In genomic region chr5:124506731-124507359, GRCm38 (mm10) we compare ENCODE assay signal across 11 mouse cellular contexts. TPM values are rescaled to one million over a fixed set of nuclear protein-coding genes. Genes with fewer than 3 reads are reported as not detected.
DNase-seq lines count a peak whose midpoint lies in the region; ATAC-seq and TF ChIP-seq lines count a peak whose summit lies in the region.
"Had no signal": no experiment of that assay in that cellular context is flagged by ENCODE, and none has a peak within 500 bp of the region (broad histone marks: within the 10 kb centered on the region; RNA-seq: fewer than 3 reads in every experiment).

No protein-coding gene starts in this region.

- POLR2A ChIA-PET in Patski (lab: Charles Lee), result interaction anchor here (1.1 to 1.8 kb wide), 6 partner anchors 11 to 28 kb away, joined by 3 to 5 read pairs (median 4); partner anchors contain the start of gene Rilpl1

- H3K27me3 ChIP-seq in kidney, embryonic 15.5 days, result no peaks in the 10 kb centered on the region
- H3K27me3 ChIP-seq in Patski, result no peaks in the 10 kb centered on the region
- no peaks in the 10 kb centered on the region for H3K27me3 ChIP-seq in hindbrain, embryonic 10.5 days (ENCODE audit: insufficient read depth, poor library complexity, severe bottlenecking)

- no peak for DNase-seq in kidney, adult 18-20 months
- peak; percentile 65 for DNase-seq in Patski (ENCODE audit: low read depth, low spot score)
- DNase-seq in cerebellum, adult 8-10 months, result no peak
- no peak for DNase-seq in hindbrain, embryonic 10.5 days (ENCODE audit: low spot score)
- no peak for DNase-seq in urinary bladder, adult 18-20 months (ENCODE audit: low spot score in 2 of 2)
- DNase-seq: midbrain, embryonic 14.5 days; thymus, postnatal 25 days had no signal

- in situ Hi-C loops in Patski (cut with MboI; ENCODE audit: low pct_unique_long_range_greater_than_20kb), result loop anchor here (25.0 kb wide), 1 partner anchor 1370 kb away; the partner anchor contains the start of genes Rhof and Setd1b

- no peak overlapping the region for H3K4me2 ChIP-seq in kidney, embryonic 15.5 days
- H3K4me2 ChIP-seq: hindbrain, embryonic 14.5 days had no signal

- peaks cover 51% of the 10 kb centered on the region for H3K36me3 ChIP-seq in kidney, embryonic 15.5 days
- peaks cover 95% of the 10 kb centered on the region for H3K36me3 ChIP-seq in hindbrain, embryonic 10.5 days

- H3K4me1 ChIP-seq in kidney, embryonic 15.5 days, result peaks cover 36% of the 10 kb centered on the region
- H3K4me1 ChIP-seq in hindbrain, embryonic 10.5 days (replicated peaks), result peaks cover 12% of the 10 kb centered on the region; the same call in 1 of the 2 replicates

- 0 out of 2 replicates have a peak overlapping the region, but pooled peaks have one; percentile 7 for H3K27ac ChIP-seq in kidney, embryonic 15.5 days
- H3K27ac ChIP-seq in hindbrain, embryonic 10.5 days, result no peak overlapping the region
- H3K27ac ChIP-seq: hindbrain, embryonic 14.5 days had no signal

- WGBS in kidney, embryonic 15.5 days, result 39% methylated on average over 10 of the region's 10 CpGs
- WGBS in hindbrain, embryonic 10.5 days, result 72% methylated on average over 10 of the region's 10 CpGs

- no peak overlapping the region for H3K9ac ChIP-seq in kidney, embryonic 15.5 days
- H3K9ac ChIP-seq: hindbrain, embryonic 14.5 days had no signal

- no peak for TF ChIP-seq CTCF in Patski (IDR thresholded peaks at IDR 0.05)

- ATAC-seq in kidney, embryonic 15.5 days (replicated peaks; ENCODE audit: low FRiP score), result peak; percentile 31; the same call in 1 of the 2 replicates
- peak; percentile 59 for ATAC-seq in Patski
- peak; percentile 95 for ATAC-seq in granulocyte monocyte progenitor cell, adult 5-6 weeks (replicated peaks; ENCODE audit: poor library complexity, severe bottlenecking)
- 0 out of 2 replicates have a peak, but pooled peaks have one; percentile 32 for ATAC-seq in megakaryocyte-erythroid progenitor cell, adult 5-6 weeks (replicated peaks; ENCODE audit: low FRiP score, low TSS enrichment, poor library complexity, severe bottlenecking)

- CTCF ChIA-PET in Patski (lab: Charles Lee), result interaction anchor here (1.1 to 2.2 kb wide), 6 partner anchors 14 to 74 kb away, joined by 3 to 6 read pairs (median 4); no protein-coding TSS in a partner anchor

- no peaks in the 10 kb centered on the region for H3K9me3 ChIP-seq in kidney, embryonic 15.5 days (replicated peaks)
- H3K9me3 ChIP-seq in hindbrain, embryonic 10.5 days, result no peaks in the 10 kb centered on the region

- H3K4me3 ChIP-seq in kidney, embryonic 15.5 days (replicated peaks), result no peak overlapping the region
- H3K4me3 ChIP-seq in hindbrain, embryonic 10.5 days, result no peak overlapping the region

RNA-seq across cellular contexts. Expression of gene Snrnp35, which starts 23.9 kb away (rescaled TPM):
- polyA plus RNA-seq in kidney, embryonic 15.5 days (2015; fragmentation: Nextera tagmentation; extraction: Ambion mirVana), result 26.7 and 27.4 TPM in 2 replicates
- 20.3 TPM for polyA plus RNA-seq in Patski (2021)
- 9.1 and 12.3 TPM in 2 replicates for total RNA-seq in granulocyte monocyte progenitor cell, adult 5-6 weeks (2014; fragmentation: Nextera tagmentation)
- 11.8 and 11.9 TPM in 2 replicates for total RNA-seq in granulocyte monocyte progenitor cell, adult 5-6 weeks (2017)
- total RNA-seq in megakaryocyte-erythroid progenitor cell, adult 5-6 weeks (2014; fragmentation: Nextera tagmentation), result 6.1 and 9.4 TPM in 2 replicates
- 3.2 and 11.1 TPM in 2 replicates for total RNA-seq in megakaryocyte-erythroid progenitor cell, adult 5-6 weeks (2017)
- 29.7 and 35.4 TPM in 2 replicates for polyA plus RNA-seq in hindbrain, embryonic 10.5 days (2016; fragmentation: Nextera tagmentation; extraction: Ambion mirVana)

RNA-seq across cellular contexts. Expression of gene Rilpl1, which starts 24.3 kb away (rescaled TPM):
- 21.8 and 22.8 TPM in 2 replicates for polyA plus RNA-seq in kidney, embryonic 15.5 days (2015; fragmentation: Nextera tagmentation; extraction: Ambion mirVana)
- polyA plus RNA-seq in Patski (2021), result 98.2 TPM
- total RNA-seq in granulocyte monocyte progenitor cell, adult 5-6 weeks (2014; fragmentation: Nextera tagmentation), result 1.3 TPM in 1 of 2 replicates, not detected in the other
- not detected in 2 replicates for total RNA-seq in granulocyte monocyte progenitor cell, adult 5-6 weeks (2017)
- total RNA-seq in megakaryocyte-erythroid progenitor cell, adult 5-6 weeks (2014; fragmentation: Nextera tagmentation), result 2.4 TPM in 1 of 2 replicates, not detected in the other
- total RNA-seq in megakaryocyte-erythroid progenitor cell, adult 5-6 weeks (2017), result 2.2 and 6.6 TPM in 2 replicates
- 19.6 and 22.8 TPM in 2 replicates for polyA plus RNA-seq in hindbrain, embryonic 10.5 days (2016; fragmentation: Nextera tagmentation; extraction: Ambion mirVana)

RNA-seq across cellular contexts. Expression of gene Rilpl2, which starts 28.7 kb away (rescaled TPM):
- 29.6 and 32.8 TPM in 2 replicates for polyA plus RNA-seq in kidney, embryonic 15.5 days (2015; fragmentation: Nextera tagmentation; extraction: Ambion mirVana)
- polyA plus RNA-seq in Patski (2021), result 75.6 TPM
- total RNA-seq in granulocyte monocyte progenitor cell, adult 5-6 weeks (2014; fragmentation: Nextera tagmentation), result 51.9 and 68.3 TPM in 2 replicates
- total RNA-seq in granulocyte monocyte progenitor cell, adult 5-6 weeks (2017), result 40.5 and 61.8 TPM in 2 replicates
- total RNA-seq in megakaryocyte-erythroid progenitor cell, adult 5-6 weeks (2014; fragmentation: Nextera tagmentation), result 16.1 and 18.0 TPM in 2 replicates
- total RNA-seq in megakaryocyte-erythroid progenitor cell, adult 5-6 weeks (2017), result 13.8 and 19.0 TPM in 2 replicates
- 21.5 and 23.1 TPM in 2 replicates for polyA plus RNA-seq in hindbrain, embryonic 10.5 days (2016; fragmentation: Nextera tagmentation; extraction: Ambion mirVana)

RNA-seq across cellular contexts. Expression of gene Tmed2, which starts 33.6 kb away (rescaled TPM):
- polyA plus RNA-seq in kidney, embryonic 15.5 days (2015; fragmentation: Nextera tagmentation; extraction: Ambion mirVana), result 519 and 585 TPM in 2 replicates
- 361 TPM for polyA plus RNA-seq in Patski (2021)
- total RNA-seq in granulocyte monocyte progenitor cell, adult 5-6 weeks (2014; fragmentation: Nextera tagmentation), result 512 and 560 TPM in 2 replicates
- 584 and 1,053 TPM in 2 replicates for total RNA-seq in granulocyte monocyte progenitor cell, adult 5-6 weeks (2017)
- total RNA-seq in megakaryocyte-erythroid progenitor cell, adult 5-6 weeks (2014; fragmentation: Nextera tagmentation), result 300 and 349 TPM in 2 replicates
- 809 and 870 TPM in 2 replicates for total RNA-seq in megakaryocyte-erythroid progenitor cell, adult 5-6 weeks (2017)
- polyA plus RNA-seq in hindbrain, embryonic 10.5 days (2016; fragmentation: Nextera tagmentation; extraction: Ambion mirVana), result 396 and 457 TPM in 2 replicates

RNA-seq across cellular contexts. Expression of gene Ddx55, which starts 45.8 kb away (rescaled TPM):
- polyA plus RNA-seq in kidney, embryonic 15.5 days (2015; fragmentation: Nextera tagmentation; extraction: Ambion mirVana), result 13.6 and 15.8 TPM in 2 replicates
- polyA plus RNA-seq in Patski (2021), result 24.5 TPM
- total RNA-seq in granulocyte monocyte progenitor cell, adult 5-6 weeks (2014; fragmentation: Nextera tagmentation), result 14.5 and 19.8 TPM in 2 replicates
- total RNA-seq in granulocyte monocyte progenitor cell, adult 5-6 weeks (2017), result 8.4 and 10.6 TPM in 2 replicates
- total RNA-seq in megakaryocyte-erythroid progenitor cell, adult 5-6 weeks (2014; fragmentation: Nextera tagmentation), result 27.4 and 28.9 TPM in 2 replicates
- 24.3 and 27.6 TPM in 2 replicates for total RNA-seq in megakaryocyte-erythroid progenitor cell, adult 5-6 weeks (2017)
- polyA plus RNA-seq in hindbrain, embryonic 10.5 days (2016; fragmentation: Nextera tagmentation; extraction: Ambion mirVana), result 19.2 and 19.6 TPM in 2 replicates

Comparison
In these comparisons a context has a peak if more than half of its experiments do, and no peak if none do; other contexts are left out.
1. ATAC-seq: peak in every context shown above with its lines; median percentile 95 in granulocyte monocyte progenitor cell, adult 5-6 weeks; 59 in Patski; 32 in megakaryocyte-erythroid progenitor cell, adult 5-6 weeks; 31 in kidney, embryonic 15.5 days.